Mouse (Mus musculus): Measurements from ENCODE around the gene B430306N03Rik. TPM values are rescaled to one million over a fixed set of nuclear protein-coding genes. Genes with fewer than 3 reads are reported as not detected.
A peak's percentile ranks its signal among the peaks of the same experiment; 100 is the strongest.
"Not testable (repeated sequence)": the region's sequence is repeated elsewhere in the genome, so short reads cannot be mapped to it uniquely, and the experiment has no call there.

The B430306N03Rik gene
- polyA plus RNA-seq (2015; fragmentation: Nextera tagmentation; extraction: Ambion mirVana): 1.2 and 1.8 TPM in 2 replicates

DNA sequence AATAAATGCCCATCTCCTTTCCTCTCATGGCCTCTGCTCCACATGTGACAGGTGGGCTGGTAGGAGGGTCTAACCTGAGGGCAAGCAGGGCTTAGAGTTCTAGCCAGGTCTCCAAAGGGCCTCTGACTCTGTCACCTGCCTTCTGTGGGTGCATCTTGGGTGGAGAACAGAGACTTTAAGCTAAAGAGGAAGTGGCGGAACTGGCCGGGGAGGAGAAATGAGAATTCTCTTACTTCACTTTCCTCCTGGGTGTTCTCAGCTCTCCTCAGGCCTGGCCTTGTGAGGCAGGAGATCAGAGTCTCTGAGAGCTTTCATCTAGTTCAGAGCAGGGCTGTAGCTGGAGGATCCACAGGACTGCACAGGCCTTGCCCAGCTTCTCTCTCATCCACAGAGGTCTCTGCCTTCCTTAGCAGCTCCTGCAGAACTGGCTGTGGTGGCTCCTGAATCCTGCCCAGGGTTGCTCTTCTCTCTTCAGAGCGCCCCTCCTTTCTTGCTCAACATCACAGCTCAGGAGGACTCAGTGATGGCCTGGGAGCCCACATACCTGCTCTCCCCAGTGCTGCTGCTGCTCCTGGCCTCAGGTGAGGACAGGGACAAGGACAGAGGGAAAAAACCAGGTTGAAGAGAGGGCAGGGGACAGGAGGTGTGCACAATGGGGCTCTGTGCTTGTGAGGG lies at the start of gene B430306N03Rik:
B430306N03Rik (plus strand) TSS at position 237 of the 675 bp plus-strand sequence.
- H3K27me3 ChIP-seq; H3K9me3 ChIP-seq (replicated peaks); H3K9ac ChIP-seq; H3K36me3 ChIP-seq; ATAC-seq (ENCODE audit: low read depth); H3K4me2 ChIP-seq; H3K4me3 ChIP-seq (replicated peaks); DNase-seq: not testable (repeated sequence)
- WGBS (ENCODE audit: insufficient replicate concordance): 42% methylated on average over 3 of the region's 3 CpGs
- Histone ChIP-seq H3K27ac (0 out of 2 replicates have a peak within 1 kb of the TSS, but pooled peaks have one; percentile 29), H3K4me1 (replicated peaks) (peaks cover 11% of the 10 kb centered on the region)

DNA sequence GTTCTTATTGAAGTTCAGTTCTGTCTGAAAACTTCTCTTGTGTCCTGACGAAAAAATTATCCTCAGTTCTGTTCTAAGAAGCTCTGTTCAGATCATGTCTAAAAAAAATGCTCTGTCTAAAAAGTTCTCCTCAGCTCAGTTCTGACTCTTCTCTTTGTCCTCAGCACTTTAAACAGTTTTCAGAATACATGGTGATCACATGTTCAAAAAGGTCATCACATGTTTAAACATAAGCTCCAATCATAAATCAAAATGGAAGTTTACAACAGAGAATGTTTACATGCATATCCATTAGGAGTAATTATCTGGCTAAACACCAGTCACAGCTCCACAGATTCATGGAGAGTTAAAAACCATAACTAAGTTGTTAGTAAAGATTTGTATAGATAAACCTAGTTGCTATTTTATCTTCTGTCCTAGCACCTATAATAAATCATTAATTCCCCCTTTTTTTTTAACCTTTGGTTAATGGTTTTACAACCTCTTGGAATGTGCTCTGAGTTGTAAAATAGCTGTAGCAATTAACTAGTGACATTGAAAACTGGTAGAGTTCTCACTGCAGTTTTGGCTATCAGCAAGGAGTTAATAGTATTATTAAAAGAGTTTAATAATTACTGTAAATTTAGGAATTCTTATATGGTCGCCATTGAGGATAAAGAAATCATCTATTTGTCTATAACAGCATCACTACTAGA lies 49.2 kb upstream of the B430306N03Rik start:
- H3K4me3 ChIP-seq (replicated peaks): no peak overlapping the region
- H3K36me3 ChIP-seq: no peaks in the 10 kb centered on the region
- peak overlapping the region; percentile 35; the same call in 1 of the 2 replicates for H3K27ac ChIP-seq
- H3K27me3 ChIP-seq: no peaks in the 10 kb centered on the region
- no peak for ATAC-seq (ENCODE audit: low read depth)
- no peak overlapping the region for H3K4me2 ChIP-seq
- 41% methylated on average over 2 of the region's 2 CpGs for WGBS (ENCODE audit: insufficient replicate concordance)
- no peaks in the 10 kb centered on the region for H3K9me3 ChIP-seq (replicated peaks)
- no peak for DNase-seq
- no peak overlapping the region for H3K9ac ChIP-seq
- H3K4me1 ChIP-seq (replicated peaks): peaks cover 78% of the 10 kb centered on the region

DNA sequence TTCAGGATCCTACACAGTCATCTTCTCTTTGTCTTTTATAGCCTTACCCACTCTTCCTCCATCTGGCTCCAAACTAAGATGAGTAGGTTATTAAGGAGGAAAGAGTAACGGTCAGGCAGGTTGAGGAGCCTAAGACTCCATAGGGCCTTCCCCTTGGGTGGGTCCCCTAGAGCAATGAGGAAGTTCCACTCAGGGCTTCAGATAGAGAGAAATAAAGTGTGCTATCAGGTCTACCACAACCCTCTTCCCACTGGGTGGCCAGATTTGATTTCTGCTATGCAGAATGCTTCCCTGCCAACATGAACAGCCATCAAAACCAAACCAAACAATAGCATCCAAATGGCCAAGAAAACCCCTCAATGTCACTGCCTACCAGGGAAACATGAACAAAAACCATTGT lies 48.4 kb upstream of the B430306N03Rik start:
- H3K27me3 ChIP-seq: no peaks in the 10 kb centered on the region
- H3K9ac ChIP-seq: no peak overlapping the region
- H3K27ac ChIP-seq: no peak overlapping the region
- peaks cover 85% of the 10 kb centered on the region for H3K4me1 ChIP-seq (replicated peaks)
- H3K9me3 ChIP-seq (replicated peaks): no peaks in the 10 kb centered on the region
- 0 out of 2 replicates have a peak overlapping the region, but pooled peaks have one; percentile 11 for H3K4me2 ChIP-seq
- no peak overlapping the region for H3K4me3 ChIP-seq (replicated peaks)
- 31% methylated on average over 1 of the region's 1 CpGs for WGBS (ENCODE audit: insufficient replicate concordance)
- H3K36me3 ChIP-seq: no peaks in the 10 kb centered on the region
- DNase-seq (peak; percentile 49), ATAC-seq (ENCODE audit: low read depth) (no peak)

DNA sequence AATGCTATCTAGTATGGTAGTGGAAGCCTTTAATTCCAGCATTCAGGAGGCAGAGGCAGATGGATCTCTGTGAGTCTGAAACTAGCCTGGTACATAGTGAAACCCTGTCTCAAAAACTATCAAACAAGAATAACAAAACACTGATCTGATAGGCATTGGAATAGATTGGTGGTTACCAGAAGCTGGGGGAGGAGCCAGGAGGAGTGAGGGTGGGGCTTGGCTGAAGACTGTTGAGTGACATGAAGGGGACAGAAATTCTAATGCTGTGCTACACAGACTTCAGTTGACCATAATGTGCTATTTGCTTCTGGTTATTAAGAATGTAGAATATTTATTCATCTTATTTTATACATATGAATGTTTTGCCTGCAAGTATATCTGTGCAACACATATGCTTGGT lies 47.7 kb upstream of the B430306N03Rik start:
- Histone ChIP-seq H3K4me1 (replicated peaks) (peaks cover 91% of the 10 kb centered on the region), H3K4me3 (replicated peaks) (no peak overlapping the region), H3K36me3 (no peaks in the 10 kb centered on the region), H3K4me2 (no peak overlapping the region), H3K9me3 (replicated peaks) (no peaks in the 10 kb centered on the region), H3K9ac (no peak overlapping the region), H3K27ac (no peak overlapping the region), H3K27me3 (no peaks in the 10 kb centered on the region)
- ATAC-seq (ENCODE audit: low read depth): no peak
- peak; percentile 43 for DNase-seq

DNA sequence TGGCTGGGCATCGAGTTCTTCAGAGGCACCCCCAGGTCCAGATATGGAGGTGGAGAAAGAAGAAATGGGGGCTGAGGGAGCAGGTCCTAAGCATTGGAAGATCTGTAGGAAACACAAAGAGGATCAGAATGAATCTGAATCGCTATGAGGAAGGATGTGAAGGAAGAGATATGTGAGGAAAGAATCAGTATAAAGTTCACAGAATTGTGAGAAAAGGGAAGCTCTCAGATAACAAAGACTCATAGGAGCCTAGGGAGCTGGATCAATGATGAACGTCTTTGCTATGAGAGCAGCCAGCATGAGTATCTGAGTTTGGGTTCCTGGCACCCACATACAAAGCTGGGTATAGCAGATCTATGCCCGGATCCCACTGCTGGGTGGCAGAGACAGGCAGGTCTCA lies 46.1 kb upstream of the B430306N03Rik start:
- H3K27ac ChIP-seq: peak overlapping the region; percentile 98
- whole genome bisulfite sequencing (ENCODE audit: insufficient replicate concordance): 30% methylated on average over 4 of the region's 4 CpGs
- peak overlapping the region; percentile 30; the same call in 1 of the 2 replicates for H3K9ac ChIP-seq
- no peak for DNase-seq
- H3K9me3 ChIP-seq (replicated peaks): no peaks in the 10 kb centered on the region
- ATAC-seq (ENCODE audit: low read depth): no peak
- no peaks in the 10 kb centered on the region for H3K36me3 ChIP-seq
- H3K4me1 ChIP-seq (replicated peaks): peaks cover 91% of the 10 kb centered on the region
- peak overlapping the region; percentile 70; the same call in 1 of the 2 replicates for H3K4me2 ChIP-seq
- H3K27me3 ChIP-seq: no peaks in the 10 kb centered on the region
- H3K4me3 ChIP-seq (replicated peaks): no peak overlapping the region

DNA sequence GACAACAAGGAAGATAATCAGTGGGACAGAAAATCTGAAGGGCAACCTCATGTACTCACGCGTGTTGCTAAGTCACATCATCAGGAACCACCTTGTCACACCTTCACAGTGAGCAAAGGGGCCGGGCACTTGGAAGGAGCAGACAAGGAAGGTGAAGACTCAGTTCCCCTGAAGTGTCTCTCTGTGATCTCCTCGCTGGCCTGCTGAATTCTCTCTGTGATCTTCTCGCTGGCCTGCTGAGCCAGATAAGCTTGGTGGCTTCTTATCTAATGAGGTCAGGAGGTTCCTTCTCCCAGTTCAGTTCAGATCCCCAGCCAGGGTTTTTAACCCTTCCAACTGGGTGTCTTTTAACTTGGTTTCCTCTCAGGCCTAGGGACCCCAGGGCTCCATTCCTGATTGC lies 43.8 kb upstream of the B430306N03Rik start:
- DNase-seq: peak; percentile 89
- 12% methylated on average over 5 of the region's 5 CpGs for WGBS (ENCODE audit: insufficient replicate concordance)

DNA sequence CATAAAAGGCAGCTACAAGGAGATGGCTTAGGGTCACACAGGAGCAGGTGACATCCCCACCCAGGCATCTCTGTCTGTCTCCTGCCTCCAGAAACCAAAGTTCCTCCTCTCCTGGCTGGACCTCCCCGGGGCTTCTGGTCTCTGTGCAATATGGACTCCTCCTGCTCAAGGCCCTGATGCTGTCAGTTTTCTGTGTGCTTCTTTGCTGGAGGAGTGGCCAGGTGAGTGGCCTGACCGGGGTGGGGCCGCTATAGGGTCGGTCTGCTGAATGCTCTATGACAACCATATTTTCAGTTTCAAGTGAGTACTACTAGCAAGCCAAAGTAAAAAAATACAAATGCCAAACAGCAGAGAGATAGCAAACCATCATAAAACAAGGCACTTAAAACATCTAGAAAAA lies 43.3 kb upstream of the B430306N03Rik start:
- H3K27me3 ChIP-seq: no peaks in the 10 kb centered on the region
- DNase-seq (peak; percentile 30), ATAC-seq (ENCODE audit: low read depth) (peak; percentile 43)
- no peaks in the 10 kb centered on the region for H3K36me3 ChIP-seq
- H3K4me2 ChIP-seq: peak overlapping the region; percentile 70
- peak overlapping the region; percentile 98 for H3K27ac ChIP-seq
- H3K9ac ChIP-seq: peak overlapping the region; percentile 73
- whole genome bisulfite sequencing (ENCODE audit: insufficient replicate concordance): 54% methylated on average over 4 of the region's 4 CpGs
- no peaks in the 10 kb centered on the region for H3K9me3 ChIP-seq (replicated peaks)
- peak overlapping the region; percentile 50 for H3K4me3 ChIP-seq (replicated peaks)
- H3K4me1 ChIP-seq (replicated peaks): peaks cover 85% of the 10 kb centered on the region

More for the DNA sequence above, 43.8 kb upstream of the B430306N03Rik start:
- Histone ChIP-seq H3K4me1 (replicated peaks) (peaks cover 89% of the 10 kb centered on the region), H3K27ac (peak overlapping the region; percentile 98), H3K4me2 (peak overlapping the region; percentile 70), H3K36me3 (no peaks in the 10 kb centered on the region), H3K4me3 (replicated peaks) (peak overlapping the region; percentile 50), H3K9ac (peak overlapping the region; percentile 73), H3K27me3 (no peaks in the 10 kb centered on the region), H3K9me3 (replicated peaks) (no peaks in the 10 kb centered on the region)
- peak; percentile 93 for ATAC-seq (ENCODE audit: low read depth)

DNA sequence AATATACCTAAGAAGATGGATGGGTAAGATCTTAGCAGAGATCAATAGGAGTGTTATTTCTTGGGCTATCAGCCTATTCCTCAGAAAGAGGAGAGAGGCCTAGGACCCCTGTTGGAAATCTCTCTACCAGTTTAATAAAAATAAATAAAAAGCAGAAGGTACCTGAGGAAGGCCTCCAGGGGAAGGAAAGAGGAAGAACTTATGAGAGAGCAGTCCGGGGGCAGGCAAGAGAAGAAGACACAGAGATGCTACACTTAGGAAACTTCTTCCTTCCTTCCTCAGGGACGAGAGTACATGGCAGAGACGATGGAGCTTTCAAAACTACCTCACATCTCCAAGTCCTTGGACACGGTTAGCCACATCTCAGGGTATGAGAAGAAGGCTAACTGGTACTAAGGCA lies 41.8 kb upstream of the B430306N03Rik start:
- Histone ChIP-seq H3K4me1 (replicated peaks) (peaks cover 80% of the 10 kb centered on the region), H3K27ac (peak overlapping the region; percentile 98), H3K4me3 (replicated peaks) (no peak overlapping the region), H3K4me2 (no peak overlapping the region), H3K27me3 (no peaks in the 10 kb centered on the region), H3K36me3 (no peaks in the 10 kb centered on the region), H3K9ac (no peak overlapping the region), H3K9me3 (replicated peaks) (no peaks in the 10 kb centered on the region)
- ATAC-seq (ENCODE audit: low read depth) (no peak), DNase-seq (no peak)
- WGBS (ENCODE audit: insufficient replicate concordance): 44% methylated on average over 4 of the region's 4 CpGs

DNA sequence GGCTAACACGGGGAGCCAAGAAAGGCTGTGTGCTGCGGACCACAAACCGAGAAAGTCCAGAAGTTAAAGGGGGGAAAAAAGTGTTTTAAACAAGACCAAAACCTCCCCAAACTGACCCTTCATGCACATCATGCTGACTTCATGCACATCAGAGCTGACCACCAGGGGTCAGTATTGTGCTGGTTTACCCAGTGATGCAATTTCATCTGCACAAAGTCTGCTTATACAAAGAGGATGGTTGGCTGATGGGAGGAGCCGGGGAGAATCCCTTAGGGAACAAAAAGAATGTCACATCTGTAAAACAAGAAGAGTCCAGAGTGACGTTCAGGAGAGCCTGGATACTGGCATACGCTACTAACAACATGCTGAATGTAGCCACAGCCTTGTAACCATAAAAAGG lies 41.1 kb upstream of the B430306N03Rik start:
- H3K4me1 ChIP-seq (replicated peaks): peaks cover 80% of the 10 kb centered on the region

DNA sequence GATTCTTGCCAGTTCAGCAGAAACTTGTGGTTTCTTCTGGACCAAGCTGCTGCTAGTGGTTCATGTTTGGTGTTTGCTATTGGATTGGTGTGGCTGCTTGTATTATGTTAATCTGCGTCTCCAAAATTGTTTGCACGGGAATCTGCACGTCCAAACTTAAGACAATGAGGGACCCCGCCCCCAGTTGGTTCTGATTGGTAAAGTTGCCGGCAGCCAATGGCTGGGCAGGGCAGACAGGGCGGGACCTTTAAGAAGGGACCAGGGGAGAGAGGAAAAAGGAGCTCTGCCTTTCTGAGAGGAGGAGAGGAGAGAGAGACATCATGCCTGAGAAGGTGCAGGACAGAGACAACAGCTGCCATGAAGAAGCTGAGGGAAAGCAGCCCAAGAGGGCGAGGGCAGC lies 40.2 kb upstream of the B430306N03Rik start:
- ATAC-seq (ENCODE audit: low read depth): no peak
- 34% methylated on average over 7 of the region's 7 CpGs for WGBS (ENCODE audit: insufficient replicate concordance)
- peak overlapping the region; percentile 18; the same call in 1 of the 2 replicates for H3K4me2 ChIP-seq
- DNase-seq: no peak
- no peak overlapping the region for H3K4me3 ChIP-seq (replicated peaks)
- H3K36me3 ChIP-seq: no peaks in the 10 kb centered on the region
- no peaks in the 10 kb centered on the region for H3K9me3 ChIP-seq (replicated peaks)
- no peaks in the 10 kb centered on the region for H3K27me3 ChIP-seq
- H3K27ac ChIP-seq: peak overlapping the region; percentile 51
- H3K9ac ChIP-seq: peak overlapping the region; percentile 47
- peaks cover 80% of the 10 kb centered on the region for H3K4me1 ChIP-seq (replicated peaks)

More for the DNA sequence above, 41.1 kb upstream of the B430306N03Rik start:
- no peak overlapping the region for H3K4me2 ChIP-seq
- no peaks in the 10 kb centered on the region for H3K9me3 ChIP-seq (replicated peaks)
- H3K9ac ChIP-seq: no peak overlapping the region
- WGBS (ENCODE audit: insufficient replicate concordance): 19% methylated on average over 6 of the region's 6 CpGs
- peak; percentile 73 for DNase-seq
- ATAC-seq (ENCODE audit: low read depth): no peak
- H3K4me3 ChIP-seq (replicated peaks): no peak overlapping the region
- peak overlapping the region; percentile 98 for H3K27ac ChIP-seq
- no peaks in the 10 kb centered on the region for H3K27me3 ChIP-seq
- no peaks in the 10 kb centered on the region for H3K36me3 ChIP-seq

DNA sequence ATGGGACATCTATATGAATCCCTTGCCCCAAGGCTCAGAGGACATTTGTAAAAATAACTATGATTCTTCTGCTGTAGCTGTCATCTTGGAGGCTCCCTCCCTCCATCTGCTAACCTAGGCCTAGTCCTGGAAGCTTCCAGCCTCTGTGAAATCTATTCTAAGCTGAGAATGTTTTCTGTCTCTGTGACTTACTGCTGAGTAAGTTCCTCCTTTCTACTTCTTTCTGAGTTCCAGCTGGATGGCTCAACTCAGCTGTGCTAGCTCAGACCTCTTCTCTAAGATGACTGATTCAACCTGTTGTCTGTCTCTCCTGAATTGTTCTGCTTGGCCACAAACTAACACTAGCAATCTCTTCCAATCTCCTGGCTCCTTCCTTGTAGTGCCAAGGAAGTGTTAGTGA lies 37.6 kb upstream of the B430306N03Rik start:
- Histone ChIP-seq H3K4me2 (no peak overlapping the region), H3K36me3 (no peaks in the 10 kb centered on the region), H3K27ac (peak overlapping the region; percentile 39; the same call in 1 of the 2 replicates), H3K27me3 (no peaks in the 10 kb centered on the region), H3K4me3 (replicated peaks) (no peak overlapping the region), H3K9ac (no peak overlapping the region), H3K4me1 (replicated peaks) (peaks cover 79% of the 10 kb centered on the region), H3K9me3 (replicated peaks) (no peaks in the 10 kb centered on the region)
- ATAC-seq (ENCODE audit: low read depth) (no peak), DNase-seq (no peak)

Measured in liver, embryonic 13.5 days (tissue).